Mouse (Mus musculus): ENCODE measurements at regions not wholly inside any gene's neighbourhood (a gene's known extent, or its start where the extent isn't known, plus 50 kb on each side); places are given as distances from the start of the nearest gene placed in this dataset.

DNA sequence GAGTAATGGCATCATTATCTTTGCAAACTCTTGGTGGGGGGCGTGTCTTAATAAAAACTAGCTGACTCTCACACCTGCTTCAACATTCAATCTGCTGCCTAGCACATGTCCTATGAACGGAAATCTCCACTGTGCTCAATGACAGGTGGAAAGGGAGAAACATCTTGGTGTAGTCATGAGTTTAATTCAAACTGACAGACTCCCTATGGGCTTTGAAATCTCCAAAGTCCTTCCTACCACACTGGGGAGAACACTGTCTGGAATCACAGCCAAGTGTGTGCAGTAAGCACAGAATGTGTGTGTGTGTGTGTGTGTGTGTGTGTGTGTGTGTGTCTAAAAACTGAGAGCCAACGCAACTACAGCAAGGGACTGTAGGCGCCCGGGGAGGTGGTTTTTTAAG lies 179.5 kb upstream of the Hnrnpa3 start:
- TF ChIP-seq SIN3A (IDR thresholded peaks at IDR 0.05; ENCODE audit: low read length), result no peak
- TF ChIP-seq MAX (IDR thresholded peaks at IDR 0.05; ENCODE audit: low read length), result no peak
- TF ChIP-seq TCF12 (IDR thresholded peaks at IDR 0.05; ENCODE audit: low read depth, low read length), result no peak
- TF ChIP-seq CTCF (IDR thresholded peaks at IDR 0.05 in 2 of 3, conservative IDR thresholded peaks at IDR 0.05 in 1 of 3; ENCODE audit: control insufficient read depth in 1 of 3, insufficient read depth in 1 of 3, low read depth in 2 of 3, low read length in 3 of 3, poor library complexity in 1 of 3, severe bottlenecking in 1 of 3), result no peak
- no peak for TF ChIP-seq NRF1 (IDR thresholded peaks at IDR 0.05; ENCODE audit: insufficient read depth, low read depth, low read length, poor library complexity, severe bottlenecking)
- TF ChIP-seq RAD21 (IDR thresholded peaks at IDR 0.05; ENCODE audit: low read depth, low read length), result no peak
- TF ChIP-seq CHD1 (IDR thresholded peaks at IDR 0.05; ENCODE audit: low read depth, low read length), result no peak
- no peak for TF ChIP-seq POLR2A (IDR thresholded peaks at IDR 0.05; ENCODE audit: control insufficient read depth in 1 of 2, insufficient read depth in 1 of 2, low read depth in 1 of 2, low read length in 2 of 2, poor library complexity in 1 of 2)
- no peak for TF ChIP-seq E2F4 (IDR thresholded peaks at IDR 0.05; ENCODE audit: borderline replicate concordance, low read depth, low read length)

Data from MEL (cell line).